Mouse (Mus musculus) stomach, postnatal 0 days (tissue): ENCODE measurements around the gene Emc9. TPM values are rescaled to one million over a fixed set of nuclear protein-coding genes. Genes with fewer than 3 reads are reported as not detected.
A peak's percentile ranks its signal among the peaks of the same experiment; 100 is the strongest.

Experiments
- ATAC-seq: fragments of 200-750 bp; cut with Nextera tagmentation; 2 replicates; pipeline ENCODE4 v1.8.0; 2017; ENCODE audit not compliant: low FRiP score, low TSS enrichment
- DNase-seq: peaks from one replicate; pipeline ENCODE4 v3.0.0-alpha.2; 2016; ENCODE audit warnings: low spot score
- H3K27ac ChIP-seq: fragments of 300-500 bp; sonication (generic); replicated peaks from 2 replicates; pipeline ENCODE4 v1.5.1; 2014; ENCODE audit warnings: mild to moderate bottlenecking, control low read depth
- H3K27me3 ChIP-seq: fragments of 300-500 bp; sonication (generic); 2 replicates; pipeline ENCODE4 v1.6.1; 2014; ENCODE audit warnings: low read length; ENCODE audit not compliant: control insufficient read depth, insufficient read depth
- H3K36me3 ChIP-seq: fragments of 300-500 bp; sonication (generic); 2 replicates; pipeline ENCODE4 v1.6.1; 2014; ENCODE audit warnings: low read length, mixed read lengths; ENCODE audit not compliant: control insufficient read depth, insufficient read depth
- H3K4me1 ChIP-seq: fragments of 300-500 bp; sonication (generic); replicated peaks from 2 replicates; pipeline ENCODE4 v1.6.1; 2014; ENCODE audit warnings: antibody characterized with exemption; ENCODE audit not compliant: control insufficient read depth, insufficient read depth
- H3K4me2 ChIP-seq: fragments of 300-500 bp; sonication (generic); replicated peaks from 2 replicates; pipeline ENCODE4 v1.6.1; 2014; ENCODE audit warnings: low read depth, mild to moderate bottlenecking, control low read depth, moderate library complexity
- H3K4me3 ChIP-seq: fragments of 300-500 bp; sonication (generic); 2 replicates; pipeline ENCODE4 v1.5.1; 2014; ENCODE audit warnings: low read depth, low read length, control low read depth
- H3K9ac ChIP-seq: fragments of 300-500 bp; sonication (generic); 2 replicates; pipeline ENCODE4 v1.6.1; 2014; ENCODE audit warnings: mild to moderate bottlenecking, low read length, control low read depth, mixed read lengths
- H3K9me3 ChIP-seq: fragments of 300-500 bp; sonication (generic); 2 replicates; pipeline ENCODE4 v1.6.1; 2016; ENCODE audit warnings: low read length; ENCODE audit not compliant: control insufficient read depth
- CTCF ChIP-seq: IDR thresholded peaks from 2 replicates; pipeline ENCODE4 v1.5.1; 2016; ENCODE audit warnings: antibody characterized with exemption, low read depth, mild to moderate bottlenecking, moderate library complexity
- EP300 ChIP-seq: optimal IDR thresholded peaks from 2 replicates; pipeline ENCODE3; 2016; ENCODE audit warnings: antibody characterized with exemption
- WGBS: fragments of 180-500 bp; shearing (Covaris S2); extraction: QIAGEN DNeasy Blood & Tissue Kit; methylation state at CpG from one replicate; pipeline ENCODE4 v1.1.7; 2014; 5-methylcytosine and 5-hydroxymethylcytosine counted together
- polyA plus RNA-seq: library from polyadenylated mRNA; unstranded; fragments of >200 nt; fragmentation: Nextera tagmentation; extraction: Ambion mirVana; gene quantifications from 2 replicates; pipeline ENCODE4 v1.2.1, GENCODE M21; 2015

Emc9 gene
- polyA plus RNA-seq, 1 experiment from 2014 or later = 13.1 TPM

- WGBS = 77% methylated on average over 9 of the region's 9 CpGs
- DNase-seq (no peak), ATAC-seq (no peak)
- no peak for TF ChIP-seq CTCF
- TF ChIP-seq EP300 = no peak
- Histone ChIP-seq H3K9ac (no peak overlapping the region), H3K4me1 (peaks cover 2% of the 10 kb centered on the region; the same call in 1 of the 2 replicates), H3K27me3 (no peaks in the 10 kb centered on the region), H3K4me3 (no peak overlapping the region), H3K4me2 (no peak overlapping the region), H3K9me3 (no peaks in the 10 kb centered on the region), H3K27ac (no peak overlapping the region), H3K36me3 (peaks cover 37% of the 10 kb centered on the region)
These were observed 40.8 kb downstream of the Emc9 start for GRCm38 (mm10) chr14:55544334-55544733.

GRCm38 (mm10) chr14:55542268-55542667 lies 42.8 kb downstream of the Emc9 start:
- H3K9me3 ChIP-seq = no peaks in the 10 kb centered on the region
- H3K4me2 ChIP-seq = no peak overlapping the region
- TF ChIP-seq CTCF (no peak), EP300 (no peak)
- WGBS = 94% methylated on average over 12 of the region's 12 CpGs
- peaks cover 22% of the 10 kb centered on the region for H3K36me3 ChIP-seq
- no peak overlapping the region for H3K9ac ChIP-seq
- no peak for DNase-seq
- no peak overlapping the region for H3K27ac ChIP-seq
- H3K4me1 ChIP-seq = peaks cover 2% of the 10 kb centered on the region; the same call in 1 of the 2 replicates
- no peak for ATAC-seq
- H3K4me3 ChIP-seq = no peak overlapping the region
- H3K27me3 ChIP-seq = no peaks in the 10 kb centered on the region

- ATAC-seq = peak; percentile 59
- peak; percentile 84 for DNase-seq
These were observed 44.2 kb downstream of the Emc9 start for GRCm38 (mm10) chr14:55540787-55541321.

GRCm38 (mm10) chr14:55540067-55540786 lies 44.9 kb downstream of the Emc9 start, which contains the start of gene Pck2:
Gene Pck2, plus strand, starts transcription at chr14:55540266.
- DNase-seq (peak; percentile 88), ATAC-seq (peak; percentile 96)
- Histone ChIP-seq H3K9me3 (no peaks in the 10 kb centered on the region), H3K4me3 (peak within 1 kb of the TSS; percentile 64), H3K27ac (peak within 1 kb of the TSS; percentile 92), H3K9ac (peak within 1 kb of the TSS; percentile 72), H3K4me2 (peak within 1 kb of the TSS; percentile 87), H3K4me1 (peaks cover 2% of the 10 kb centered on the region; the same call in 1 of the 2 replicates), H3K27me3 (no peaks in the 10 kb centered on the region), H3K36me3 (peaks cover 17% of the 10 kb centered on the region)
- TF ChIP-seq CTCF (peak; percentile 29), EP300 (no peak)
- under 1% methylated on average over 32 of the region's 32 CpGs for WGBS

More at GRCm38 (mm10) chr14:55540787-55541321, 44.2 kb downstream of the Emc9 start:
- Histone ChIP-seq H3K9me3 (no peaks in the 10 kb centered on the region), H3K4me2 (peak overlapping the region; percentile 87), H3K36me3 (peaks cover 20% of the 10 kb centered on the region), H3K9ac (peak overlapping the region; percentile 72), H3K4me3 (peak overlapping the region; percentile 64), H3K27me3 (no peaks in the 10 kb centered on the region), H3K4me1 (peaks cover 2% of the 10 kb centered on the region; the same call in 1 of the 2 replicates), H3K27ac (peak overlapping the region; percentile 92)
- no peak for TF ChIP-seq CTCF
- TF ChIP-seq EP300 = no peak
- WGBS = 2% methylated on average over 10 of the region's 10 CpGs

- no peak overlapping the region for H3K4me2 ChIP-seq
- no peak overlapping the region for H3K9ac ChIP-seq
- no peak overlapping the region for H3K4me3 ChIP-seq
- ATAC-seq (no peak), DNase-seq (peak; percentile 58)
- H3K4me1 ChIP-seq = peaks cover 2% of the 10 kb centered on the region; the same call in 1 of the 2 replicates
- no peaks in the 10 kb centered on the region for H3K36me3 ChIP-seq
- no peak overlapping the region for H3K27ac ChIP-seq
- TF ChIP-seq EP300 (no peak), CTCF (peak; percentile 83)
- WGBS = 43% methylated on average over 6 of the region's 6 CpGs
- H3K9me3 ChIP-seq = no peaks in the 10 kb centered on the region
- no peaks in the 10 kb centered on the region for H3K27me3 ChIP-seq
These were observed 48.9 kb downstream of the Emc9 start for GRCm38 (mm10) chr14:55536116-55536745.

Other genes with a start within 250 kb of the Emc9 start
- 53.7 and 54.5 TPM in 2 replicates for gene Dhrs4, start 106.5 kb downstream of the Emc9 start, polyA plus RNA-seq
- gene Carmil3, start 94.7 kb downstream of the Emc9 start, polyA plus RNA-seq = 0.46 and 0.81 TPM in 2 replicates
- gene Cpne6, start 74.9 kb downstream of the Emc9 start, polyA plus RNA-seq = 0.08 and 0.17 TPM in 2 replicates
- 0.11 TPM in 1 of 2 replicates, not detected in the other for gene Nrl, start 60.3 kb downstream of the Emc9 start, polyA plus RNA-seq
- 15.7 and 16.1 TPM in 2 replicates for gene Pck2, start 45.0 kb downstream of the Emc9 start, polyA plus RNA-seq
- 45.9 and 51.0 TPM in 2 replicates for gene Dcaf11, start 25.3 kb downstream of the Emc9 start, polyA plus RNA-seq
- gene A730061H03Rik, start 24.9 kb downstream of the Emc9 start, polyA plus RNA-seq = 0.57 and 0.93 TPM in 2 replicates
- 0.30 and 0.35 TPM in 2 replicates for gene Fitm1, start 9.7 kb downstream of the Emc9 start, polyA plus RNA-seq
- 130 and 136 TPM in 2 replicates for gene Psme1, start 7.2 kb downstream of the Emc9 start, polyA plus RNA-seq
- gene Psme2, start 5.8 kb upstream of the Emc9 start, polyA plus RNA-seq = 268 and 316 TPM in 2 replicates
- gene Rnf31, start 6.4 kb upstream of the Emc9 start, polyA plus RNA-seq = 9.5 and 11.3 TPM in 2 replicates
- gene Irf9, start 18.3 kb upstream of the Emc9 start, polyA plus RNA-seq = 14.1 and 14.7 TPM in 2 replicates
- 4.5 TPM in 2 replicates for gene Rec8, start 32.7 kb upstream of the Emc9 start, polyA plus RNA-seq
- gene Ipo4, start 50.7 kb upstream of the Emc9 start, polyA plus RNA-seq = 28.8 and 38.3 TPM in 2 replicates
- gene Gm49378, start 52.6 kb upstream of the Emc9 start, polyA plus RNA-seq = 1.2 and 1.3 TPM in 2 replicates
- 71.7 and 75.6 TPM in 2 replicates for gene Tm9sf1, start 58.5 kb upstream of the Emc9 start, polyA plus RNA-seq
- 0.46 and 0.57 TPM in 2 replicates for gene Tssk4, start 64.9 kb upstream of the Emc9 start, polyA plus RNA-seq
- 46.5 and 50.6 TPM in 2 replicates for gene Mdp1, start 75.2 kb upstream of the Emc9 start, polyA plus RNA-seq
- gene Gmpr2, start 86.6 kb upstream of the Emc9 start, polyA plus RNA-seq = 24.8 and 26.8 TPM in 2 replicates
- gene Nedd8, start 86.8 kb upstream of the Emc9 start, polyA plus RNA-seq = 402 and 425 TPM in 2 replicates
- gene Tinf2, start 96.5 kb upstream of the Emc9 start, polyA plus RNA-seq = 17.5 and 17.8 TPM in 2 replicates
- 79.0 and 80.6 TPM in 2 replicates for gene Tgm1, start 128.6 kb upstream of the Emc9 start, polyA plus RNA-seq
- 25.7 and 27.3 TPM in 2 replicates for gene Rabggta, start 137.0 kb upstream of the Emc9 start, polyA plus RNA-seq
- gene Dhrs1, start 160.4 kb upstream of the Emc9 start, polyA plus RNA-seq = 92.3 and 99.5 TPM in 2 replicates
- 16.8 and 19.8 TPM in 2 replicates for gene Nop9, start 160.4 kb upstream of the Emc9 start, polyA plus RNA-seq
- gene Cideb, start 173.2 kb upstream of the Emc9 start, polyA plus RNA-seq = 12.3 and 13.6 TPM in 2 replicates
- gene Ltb4r2, start 176.1 kb upstream of the Emc9 start, polyA plus RNA-seq = 3.2 and 3.8 TPM in 2 replicates
- 1.8 TPM in 2 replicates for gene Ltb4r1, start 180.7 kb upstream of the Emc9 start, polyA plus RNA-seq
- 2.3 and 2.5 TPM in 2 replicates for gene Adcy4, start 198.8 kb upstream of the Emc9 start, polyA plus RNA-seq
- 8.7 and 13.2 TPM in 2 replicates for gene Ripk3, start 203.6 kb upstream of the Emc9 start, polyA plus RNA-seq
- 11.2 and 12.5 TPM in 2 replicates for gene Nfatc4, start 237.8 kb upstream of the Emc9 start, polyA plus RNA-seq